ENCODE assay signal across 16 mouse cellular contexts in the genomic region with DNA sequence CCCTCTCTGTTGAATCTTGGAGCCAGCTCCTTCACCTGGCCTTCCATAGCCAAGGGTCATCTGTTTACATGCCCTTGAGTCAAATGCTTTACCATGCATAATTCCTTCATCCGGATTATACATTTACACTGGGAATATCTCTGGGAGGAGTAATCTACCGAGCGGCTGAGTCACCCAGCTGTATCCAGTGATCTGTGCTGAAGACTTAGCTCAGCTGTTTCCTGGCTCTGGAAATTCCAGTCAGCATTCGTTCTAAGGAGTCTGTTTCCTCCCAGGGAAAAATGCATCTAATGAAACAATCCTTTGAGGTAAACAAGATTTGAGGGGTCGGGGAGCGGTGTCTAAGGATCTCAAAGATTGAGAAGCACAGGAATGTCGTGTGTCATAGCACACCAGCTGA.
DNase-seq lines count a peak whose midpoint lies in the region; ATAC-seq and TF ChIP-seq lines count a peak whose summit lies in the region.
"Had no signal": no experiment of that assay in that cellular context is flagged by ENCODE, and none has a peak within 500 bp of the region (broad histone marks: within the 10 kb centered on the region; RNA-seq: fewer than 3 reads in every experiment).

No protein-coding gene starts in this region.

- WGBS in forebrain, embryonic 13.5 days, result 53% methylated on average over 7 of the region's 7 CpGs
- 38% methylated on average over 7 of the region's 7 CpGs for WGBS in hindbrain, embryonic 16.5 days
- 61% methylated on average over 7 of the region's 7 CpGs for WGBS in neural tube, embryonic 12.5 days

- DNase-seq in left cerebral cortex, adult 2 months (ENCODE audit: extremely low spot score in 1 of 2, low spot score in 2 of 2), result no peak
- no peak for DNase-seq in left cerebral cortex, postnatal 4 days
- no peak for DNase-seq in embryo, embryonic 10.5 days (ENCODE audit: low spot score)
- DNase-seq in left cerebral cortex, adult 18-20 months (ENCODE audit: low spot score in 2 of 2), result no peak
- DNase-seq: adrenal gland, postnatal 25 days; cerebellum, postnatal 25 days; retina, postnatal 1 day had no signal

- H3K9me3 ChIP-seq in forebrain, embryonic 13.5 days (replicated peaks), result no peaks in the 10 kb centered on the region
- H3K9me3 ChIP-seq in hindbrain, embryonic 16.5 days (ENCODE audit: control insufficient read depth, low read length), result no peaks in the 10 kb centered on the region
- no peaks in the 10 kb centered on the region for H3K9me3 ChIP-seq in neural tube, embryonic 12.5 days
- H3K9me3 ChIP-seq: embryonic facial prominence, embryonic 12.5 days; liver, embryonic 15.5 days had no signal

- no peak overlapping the region for H3K9ac ChIP-seq in forebrain, embryonic 13.5 days
- H3K9ac ChIP-seq in hindbrain, embryonic 16.5 days (ENCODE audit: low read depth, low read length), result no peak overlapping the region
- H3K9ac ChIP-seq in neural tube, embryonic 12.5 days, result no peak overlapping the region
- H3K9ac ChIP-seq: embryonic facial prominence, embryonic 12.5 days; liver, embryonic 15.5 days had no signal

- ATAC-seq in forebrain, embryonic 13.5 days, result no peak
- no peak for ATAC-seq in hindbrain, embryonic 16.5 days
- no peak for ATAC-seq in neural tube, embryonic 12.5 days (ENCODE audit: low FRiP score, low read depth)
- ATAC-seq in granulocyte monocyte progenitor cell, adult 5-6 weeks (replicated peaks; ENCODE audit: poor library complexity, severe bottlenecking), result no peak
- ATAC-seq: inflammation-experienced regulatory T-cells, adult 6 months had no signal

- no peaks in the 10 kb centered on the region for H3K36me3 ChIP-seq in forebrain, embryonic 13.5 days (ENCODE audit: poor library complexity, severe bottlenecking)
- no peaks in the 10 kb centered on the region for H3K36me3 ChIP-seq in hindbrain, embryonic 16.5 days (ENCODE audit: control insufficient read depth, insufficient read depth, low read length)
- no peaks in the 10 kb centered on the region for H3K36me3 ChIP-seq in neural tube, embryonic 12.5 days
- H3K36me3 ChIP-seq: embryonic facial prominence, embryonic 12.5 days; liver, embryonic 15.5 days had no signal

- H3K4me2 ChIP-seq in forebrain, embryonic 13.5 days, result no peak overlapping the region
- H3K4me2 ChIP-seq in hindbrain, embryonic 16.5 days (ENCODE audit: low read length), result no peak overlapping the region
- H3K4me2 ChIP-seq in neural tube, embryonic 12.5 days (replicated peaks), result no peak overlapping the region
- H3K4me2 ChIP-seq: embryonic facial prominence, embryonic 12.5 days; liver, embryonic 15.5 days had no signal

- no peak for TF ChIP-seq CTCF in left cerebral cortex, adult 2 months (IDR thresholded peaks at IDR 0.05)

- no peak overlapping the region for H3K4me3 ChIP-seq in left cerebral cortex, adult 2 months
- no peak overlapping the region for H3K4me3 ChIP-seq in forebrain, embryonic 13.5 days
- H3K4me3 ChIP-seq in hindbrain, embryonic 16.5 days (ENCODE audit: low read length), result no peak overlapping the region
- H3K4me3 ChIP-seq in neural tube, embryonic 12.5 days, result no peak overlapping the region
- H3K4me3 ChIP-seq: embryonic facial prominence, embryonic 12.5 days; liver, embryonic 15.5 days; myocyte had no signal

- intact Hi-C loops in left cerebral cortex, adult 2 months (cut with DNase I), result loop anchor here (5.0 kb wide), 1 partner anchor 122 kb away; no protein-coding TSS in a partner anchor
- intact Hi-C loops in left cerebral cortex, postnatal 4 days (cut with DNase I), result no loop called here

- H3K27me3 ChIP-seq in forebrain, embryonic 13.5 days, result no peaks in the 10 kb centered on the region
- no peaks in the 10 kb centered on the region for H3K27me3 ChIP-seq in hindbrain, embryonic 16.5 days (replicated peaks; ENCODE audit: control insufficient read depth, insufficient read depth, low read length)
- H3K27me3 ChIP-seq in neural tube, embryonic 12.5 days (replicated peaks), result no peaks in the 10 kb centered on the region
- H3K27me3 ChIP-seq: embryonic facial prominence, embryonic 12.5 days; liver, embryonic 15.5 days had no signal

- peak overlapping the region; percentile 21; the same call in 1 of the 2 replicates for H3K27ac ChIP-seq in left cerebral cortex, adult 2 months
- peak overlapping the region; percentile 88 for H3K27ac ChIP-seq in forebrain, embryonic 13.5 days
- peak overlapping the region; percentile 67 for H3K27ac ChIP-seq in hindbrain, embryonic 16.5 days (ENCODE audit: low read depth, low read length)
- peak overlapping the region; percentile 62; the same call in 1 of the 2 replicates for H3K27ac ChIP-seq in neural tube, embryonic 12.5 days
- H3K27ac ChIP-seq: embryonic facial prominence, embryonic 12.5 days; liver, embryonic 15.5 days; macrophage had no signal

- peaks cover 79% of the 10 kb centered on the region for H3K4me1 ChIP-seq in forebrain, embryonic 13.5 days
- peaks cover 21% of the 10 kb centered on the region for H3K4me1 ChIP-seq in hindbrain, embryonic 16.5 days (ENCODE audit: control insufficient read depth, insufficient read depth, low read depth, low read length)
- peaks cover 39% of the 10 kb centered on the region for H3K4me1 ChIP-seq in neural tube, embryonic 12.5 days
- H3K4me1 ChIP-seq: liver, embryonic 15.5 days had no signal

Comparison
In these comparisons a context has a peak if more than half of its experiments do, and no peak if none do; other contexts are left out.
1. H3K27ac ChIP-seq: peak in every context shown above with its lines; median percentile 88 in forebrain, embryonic 13.5 days; 67 in hindbrain, embryonic 16.5 days; 62 in neural tube, embryonic 12.5 days; 21 in left cerebral cortex, adult 2 months.